12 mouse cellular contexts compared by ENCODE assay signal in genomic region chr4:62978501-62978911, GRCm38 (mm10). TPM values are rescaled to one million over a fixed set of nuclear protein-coding genes. Genes with fewer than 3 reads are reported as not detected.
DNase-seq lines count a peak whose midpoint lies in the region; ATAC-seq and TF ChIP-seq lines count a peak whose summit lies in the region.
"Had no signal": no experiment of that assay in that cellular context is flagged by ENCODE, and none has a peak within 500 bp of the region (broad histone marks: within the 10 kb centered on the region; RNA-seq: fewer than 3 reads in every experiment).

No protein-coding gene starts in this region.

- WGBS in forebrain, embryonic 13.5 days = 14% methylated on average over 10 of the region's 10 CpGs
- 40% methylated on average over 10 of the region's 10 CpGs for WGBS in forebrain, embryonic 11.5 days
- 26% methylated on average over 10 of the region's 10 CpGs for WGBS in hindbrain, embryonic 13.5 days
- 21% methylated on average over 10 of the region's 10 CpGs for WGBS in midbrain, postnatal 0 days
- WGBS in liver, embryonic 12.5 days (ENCODE audit: insufficient replicate concordance) = 71% methylated on average over 10 of the region's 10 CpGs

- peak; percentile 78 for ATAC-seq in forebrain, embryonic 13.5 days
- ATAC-seq in forebrain, embryonic 11.5 days (replicated peaks; ENCODE audit: low FRiP score) = no peak
- ATAC-seq in hindbrain, embryonic 13.5 days (ENCODE audit: low FRiP score) = peak; percentile 79
- ATAC-seq in midbrain, postnatal 0 days (ENCODE audit: low FRiP score) = 0 out of 2 replicates have a peak, but pooled peaks have one; percentile 59
- ATAC-seq in inflammation-experienced regulatory T-cells, adult 6 months = no peak
- no peak for ATAC-seq in liver, embryonic 12.5 days

- H3K27me3 ChIP-seq in forebrain, embryonic 13.5 days = no peaks in the 10 kb centered on the region
- no peaks in the 10 kb centered on the region for H3K27me3 ChIP-seq in forebrain, embryonic 11.5 days (ENCODE audit: control insufficient read depth, insufficient read depth, low read length)
- no peaks in the 10 kb centered on the region for H3K27me3 ChIP-seq in hindbrain, embryonic 13.5 days
- no peaks in the 10 kb centered on the region for H3K27me3 ChIP-seq in midbrain, postnatal 0 days (ENCODE audit: insufficient read depth, low read length)
- H3K27me3 ChIP-seq in liver, embryonic 12.5 days (replicated peaks) = no peaks in the 10 kb centered on the region
- H3K27me3 ChIP-seq: liver, embryonic 13.5 days had no signal

- no peaks in the 10 kb centered on the region for H3K9me3 ChIP-seq in forebrain, embryonic 13.5 days (replicated peaks)
- no peaks in the 10 kb centered on the region for H3K9me3 ChIP-seq in forebrain, embryonic 11.5 days (ENCODE audit: control insufficient read depth, low read length)
- no peaks in the 10 kb centered on the region for H3K9me3 ChIP-seq in hindbrain, embryonic 13.5 days
- no peaks in the 10 kb centered on the region for H3K9me3 ChIP-seq in midbrain, postnatal 0 days (ENCODE audit: low read length)
- no peaks in the 10 kb centered on the region for H3K9me3 ChIP-seq in liver, embryonic 12.5 days (replicated peaks)

- no peak overlapping the region for H3K4me2 ChIP-seq in forebrain, embryonic 13.5 days
- H3K4me2 ChIP-seq in forebrain, embryonic 11.5 days (ENCODE audit: low read depth, low read length, severe bottlenecking) = no peak overlapping the region
- H3K4me2 ChIP-seq in hindbrain, embryonic 13.5 days = no peak overlapping the region
- H3K4me2 ChIP-seq in midbrain, postnatal 0 days (ENCODE audit: low read depth, low read length, poor library complexity, severe bottlenecking) = no peak overlapping the region
- no peak overlapping the region for H3K4me2 ChIP-seq in liver, embryonic 12.5 days
- H3K4me2 ChIP-seq: liver, embryonic 13.5 days had no signal

- H3K4me3 ChIP-seq in forebrain, embryonic 13.5 days = no peak overlapping the region
- H3K4me3 ChIP-seq in forebrain, embryonic 11.5 days (ENCODE audit: low read depth, low read length) = no peak overlapping the region
- H3K4me3 ChIP-seq in hindbrain, embryonic 13.5 days = no peak overlapping the region
- H3K4me3 ChIP-seq in midbrain, postnatal 0 days (ENCODE audit: low read depth, low read length) = no peak overlapping the region
- no peak overlapping the region for H3K4me3 ChIP-seq in liver, embryonic 12.5 days
- H3K4me3 ChIP-seq: liver, embryonic 13.5 days had no signal

- TF ChIP-seq POLR2A in brain, embryonic 14.5 days (IDR thresholded peaks at IDR 0.05; ENCODE audit: borderline replicate concordance, extremely low read depth, insufficient read depth, insufficient read length, poor library complexity, severe bottlenecking) = no peak

- no peak for DNase-seq in forebrain, embryonic 11.5 days (ENCODE audit: low spot score)
- peak; percentile 89 for DNase-seq in brain, embryonic 14.5 days (ENCODE audit: low read depth)
- peak; percentile 69 for DNase-seq in midbrain, postnatal 0 days (ENCODE audit: low spot score)
- DNase-seq in embryo, embryonic 10 days (ENCODE audit: low spot score) = no peak
- DNase-seq: B cell, adult 2 months; liver, embryonic 13.5 days; thymus, adult 2 months had no signal

- H3K9ac ChIP-seq in forebrain, embryonic 13.5 days = no peak overlapping the region
- H3K9ac ChIP-seq in forebrain, embryonic 11.5 days (ENCODE audit: low read length) = no peak overlapping the region
- H3K9ac ChIP-seq in hindbrain, embryonic 13.5 days = no peak overlapping the region
- no peak overlapping the region for H3K9ac ChIP-seq in midbrain, postnatal 0 days (replicated peaks; ENCODE audit: low read length, poor library complexity, severe bottlenecking)
- H3K9ac ChIP-seq in liver, embryonic 12.5 days = no peak overlapping the region
- H3K9ac ChIP-seq: liver, embryonic 13.5 days had no signal

- peaks cover 18% of the 10 kb centered on the region for H3K4me1 ChIP-seq in forebrain, embryonic 13.5 days
- 0 out of 2 replicates have a peak, but pooled peaks cover 2% of the 10 kb centered on the region for H3K4me1 ChIP-seq in forebrain, embryonic 11.5 days (replicated peaks; ENCODE audit: control insufficient read depth, insufficient read depth, low read length)
- peaks cover 48% of the 10 kb centered on the region for H3K4me1 ChIP-seq in hindbrain, embryonic 13.5 days (replicated peaks)
- peaks cover 6% of the 10 kb centered on the region; the same call in 1 of the 2 replicates for H3K4me1 ChIP-seq in midbrain, postnatal 0 days (ENCODE audit: insufficient read depth, low read length)
- no peaks in the 10 kb centered on the region for H3K4me1 ChIP-seq in liver, embryonic 12.5 days
- H3K4me1 ChIP-seq: liver, embryonic 13.5 days had no signal

- no peaks in the 10 kb centered on the region for H3K36me3 ChIP-seq in forebrain, embryonic 13.5 days (ENCODE audit: poor library complexity, severe bottlenecking)
- H3K36me3 ChIP-seq in forebrain, embryonic 11.5 days (ENCODE audit: control insufficient read depth, insufficient read depth, low read length) = no peaks in the 10 kb centered on the region; the same call in 1 of the 2 replicates
- no peaks in the 10 kb centered on the region for H3K36me3 ChIP-seq in hindbrain, embryonic 13.5 days
- H3K36me3 ChIP-seq in midbrain, postnatal 0 days (ENCODE audit: insufficient read depth, low read length) = no peaks in the 10 kb centered on the region
- H3K36me3 ChIP-seq in liver, embryonic 12.5 days = no peaks in the 10 kb centered on the region
- H3K36me3 ChIP-seq: liver, embryonic 13.5 days had no signal

- no peak for TF ChIP-seq CTCF in brain, embryonic 14.5 days (IDR thresholded peaks at IDR 0.05; ENCODE audit: borderline replicate concordance, extremely low read depth, insufficient read depth, insufficient read length)
- no peak for TF ChIP-seq CTCF in midbrain, postnatal 0 days (IDR thresholded peaks at IDR 0.05)

- 0 out of 2 replicates have a peak overlapping the region, but pooled peaks have one; percentile 10 for H3K27ac ChIP-seq in forebrain, embryonic 13.5 days
- no peak overlapping the region for H3K27ac ChIP-seq in forebrain, embryonic 11.5 days (ENCODE audit: low read depth, low read length)
- peak overlapping the region; percentile 81 for H3K27ac ChIP-seq in hindbrain, embryonic 13.5 days
- no peak overlapping the region for H3K27ac ChIP-seq in midbrain, postnatal 0 days (ENCODE audit: low read depth, low read length)
- no peak overlapping the region for H3K27ac ChIP-seq in liver, embryonic 12.5 days
- H3K27ac ChIP-seq: liver, embryonic 13.5 days had no signal

RNA-seq across cellular contexts. Expression of gene Zfp618, which starts 13.1 kb away (rescaled TPM):
- polyA plus RNA-seq in forebrain, embryonic 13.5 days (2015; fragmentation: Nextera tagmentation; extraction: Ambion mirVana) = 21.7 and 25.2 TPM in 2 replicates
- polyA plus RNA-seq in forebrain, embryonic 11.5 days (2014; fragmentation: Nextera tagmentation; extraction: Ambion mirVana) = 27.7 and 33.5 TPM in 2 replicates
- 25.8 and 39.7 TPM in 2 replicates for polyA plus RNA-seq in brain, embryonic 14.5 days (2012; rRNA removed)
- polyA plus RNA-seq in hindbrain, embryonic 13.5 days (2015; fragmentation: Nextera tagmentation; extraction: Ambion mirVana) = 37.9 and 41.5 TPM in 2 replicates
- total RNA-seq in midbrain, postnatal 0 days (2014; rRNA removed) = 32.4 and 36.6 TPM in 2 replicates
- 18.2 and 20.1 TPM in 2 replicates for polyA plus RNA-seq in midbrain, postnatal 0 days (2015; fragmentation: Nextera tagmentation; extraction: Ambion mirVana)
- polyA plus RNA-seq in inflammation-experienced regulatory T-cells, adult 6 months (2017; shearing (Covaris generic)) = under 1 TPM in 2 of 3 experiments, not detected in 1; 0.05 to 0.31 TPM
- 4.4 and 5.8 TPM in 2 replicates for polyA plus RNA-seq in liver, embryonic 12.5 days (2016; fragmentation: Nextera tagmentation; extraction: Ambion mirVana)
- total RNA-seq: MEL had no signal

Comparison
In these comparisons a context has a peak if more than half of its experiments do, and no peak if none do; other contexts are left out.
1. ATAC-seq: peak in forebrain, embryonic 13.5 days (single experiment), hindbrain, embryonic 13.5 days (single experiment) and midbrain, postnatal 0 days (single experiment); none in forebrain, embryonic 11.5 days (single experiment), inflammation-experienced regulatory T-cells, adult 6 months (single experiment) and liver, embryonic 12.5 days (single experiment).
2. H3K27ac ChIP-seq: peak in forebrain, embryonic 13.5 days (single experiment) and hindbrain, embryonic 13.5 days (single experiment); none in forebrain, embryonic 11.5 days (single experiment), midbrain, postnatal 0 days (single experiment) and liver, embryonic 12.5 days (single experiment).
3. DNase-seq: peak in brain, embryonic 14.5 days (single experiment) and midbrain, postnatal 0 days (single experiment); none in forebrain, embryonic 11.5 days (single experiment) and embryo, embryonic 10 days (single experiment).